Mouse (Mus musculus) kidney, adult 2 months (tissue): Measurements from ENCODE around the gene Ttc7b.

Experiments
- CTCF ChIP-seq: fragments of 200-500 bp; conservative IDR thresholded peaks from 2 replicates; pipeline ENCODE4 v1.5.1; 2011; ENCODE audit warnings: low read depth, mild to moderate bottlenecking, control low read depth, low read length, moderate library complexity, mixed read lengths; ENCODE audit not compliant: insufficient read depth, insufficient read length
- POLR2A ChIP-seq: fragments of 200-500 bp; IDR thresholded peaks from one replicate; pipeline ENCODE4 v1.6.1; 2011; ENCODE audit warnings: low read depth, low read length, control low read depth

GRCm38 (mm10) chr12:100491967-100492611 lies 28.5 kb downstream of the Ttc7b start:
- TF ChIP-seq CTCF (no peak), POLR2A (no peak)
